ENCODE assay signal across 31 mouse cellular contexts in the genomic region with DNA sequence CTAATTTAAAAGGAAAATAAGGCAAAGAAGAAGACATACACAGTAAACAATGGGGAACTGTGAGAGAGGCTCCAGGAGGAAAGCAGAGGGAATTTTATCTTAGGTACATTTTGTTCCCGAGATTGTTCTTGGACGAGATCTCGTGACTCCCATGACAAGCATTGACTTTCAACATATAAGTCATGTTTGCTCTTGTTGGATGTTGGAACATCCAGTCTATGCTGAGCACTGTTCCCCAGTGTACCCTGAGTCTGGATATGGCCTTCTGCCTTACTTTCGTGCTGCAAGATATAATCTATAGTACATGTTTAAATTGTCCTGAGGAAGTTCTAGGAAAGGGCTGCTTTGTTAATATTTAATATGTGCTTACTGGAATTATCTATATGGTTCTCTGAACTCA. TPM values are rescaled to one million over a fixed set of nuclear protein-coding genes. Genes with fewer than 3 reads are reported as not detected.
DNase-seq lines count a peak whose midpoint lies in the region; ATAC-seq and TF ChIP-seq lines count a peak whose summit lies in the region.
"Had no signal": no experiment of that assay in that cellular context is flagged by ENCODE, and none has a peak within 500 bp of the region (broad histone marks: within the 10 kb centered on the region; RNA-seq: fewer than 3 reads in every experiment).

No protein-coding gene starts in this region.

- intact Hi-C loops in heart, postnatal 10 days (cut with DNase I) = no loop called here

- H3K27ac ChIP-seq in intestine, embryonic 14.5 days (ENCODE audit: low read depth) = peak overlapping the region; percentile 11; the same call in 1 of the 2 replicates
- peak overlapping the region; percentile 87 for H3K27ac ChIP-seq in intestine, postnatal 0 days (ENCODE audit: low read depth, low read length)
- H3K27ac ChIP-seq in limb, embryonic 10.5 days = no peak overlapping the region
- H3K27ac ChIP-seq: gastrocnemius, adult 2 months; heart, adult 2 months; heart, embryonic 10.5 days; heart, embryonic 13.5 days; hindbrain, embryonic 10.5 days; hindbrain, embryonic 13.5 days had no signal

- TF ChIP-seq CTCF in intestine, postnatal 0 days (IDR thresholded peaks at IDR 0.05; ENCODE audit: low read depth) = no peak

- no peaks in the 10 kb centered on the region for H3K4me1 ChIP-seq in intestine, embryonic 14.5 days (replicated peaks; ENCODE audit: control insufficient read depth, insufficient read depth, low read length)
- H3K4me1 ChIP-seq in intestine, postnatal 0 days (replicated peaks; ENCODE audit: control insufficient read depth, insufficient read depth, low read length) = no peaks in the 10 kb centered on the region
- no peaks in the 10 kb centered on the region for H3K4me1 ChIP-seq in limb, embryonic 10.5 days
- H3K4me1 ChIP-seq: heart, embryonic 10.5 days; heart, embryonic 13.5 days; hindbrain, embryonic 10.5 days; hindbrain, embryonic 13.5 days had no signal

- H3K27me3 ChIP-seq in intestine, embryonic 14.5 days (replicated peaks; ENCODE audit: control insufficient read depth, insufficient read depth, low read length) = no peaks in the 10 kb centered on the region
- no peaks in the 10 kb centered on the region for H3K27me3 ChIP-seq in intestine, postnatal 0 days (replicated peaks; ENCODE audit: control insufficient read depth, insufficient read depth, low read length)
- no peaks in the 10 kb centered on the region for H3K27me3 ChIP-seq in limb, embryonic 10.5 days (ENCODE audit: low read depth, poor library complexity, severe bottlenecking)
- H3K27me3 ChIP-seq: heart, embryonic 13.5 days; hindbrain, embryonic 13.5 days had no signal

- no peak overlapping the region for H3K9ac ChIP-seq in intestine, embryonic 14.5 days (ENCODE audit: low read length)
- H3K9ac ChIP-seq in intestine, postnatal 0 days (ENCODE audit: low read depth, low read length) = no peak overlapping the region
- H3K9ac ChIP-seq: forebrain, postnatal 0 days; heart, embryonic 13.5 days; hindbrain, embryonic 13.5 days had no signal

- H3K4me3 ChIP-seq in intestine, embryonic 14.5 days (ENCODE audit: low read depth, low read length) = no peak overlapping the region
- H3K4me3 ChIP-seq in intestine, postnatal 0 days (ENCODE audit: low read depth, low read length) = no peak overlapping the region
- H3K4me3 ChIP-seq in limb, embryonic 10.5 days = no peak overlapping the region
- H3K4me3 ChIP-seq: gastrocnemius, adult 2 months; heart, adult 2 months; heart, embryonic 10.5 days; heart, embryonic 13.5 days; hindbrain, embryonic 10.5 days; hindbrain, embryonic 13.5 days had no signal

- WGBS in intestine, embryonic 14.5 days = 73% methylated on average over 4 of the region's 4 CpGs
- WGBS in intestine, postnatal 0 days = 32% methylated on average over 4 of the region's 4 CpGs
- 91% methylated on average over 4 of the region's 4 CpGs for WGBS in limb, embryonic 10.5 days

- DNase-seq in testis, postnatal 14 days (ENCODE audit: low spot score) = peak; percentile 26
- DNase-seq in testis, postnatal 10 days (ENCODE audit: low spot score) = no peak
- peak; percentile 51 for DNase-seq in intestine, embryonic 14.5 days (ENCODE audit: low spot score)
- DNase-seq in limb, embryonic 10.5 days (ENCODE audit: low spot score) = no peak
- no peak for DNase-seq in heart, postnatal 10 days
- DNase-seq: adrenal gland, adult 2 months; adrenal gland, postnatal 14 days; cerebellum, adult 18-20 months; cerebellum, adult 9-10 months; cerebellum, postnatal 14 days; forebrain, postnatal 0 days; gastrocnemius, adult 2 months; gastrocnemius, postnatal 14 days; heart, adult 2 months; heart, postnatal 36 days had no signal

- no peak for ATAC-seq in intestine, embryonic 14.5 days (replicated peaks; ENCODE audit: low FRiP score, low TSS enrichment, low read depth)
- peak; percentile 96 for ATAC-seq in intestine, postnatal 0 days
- ATAC-seq: CD4-positive, CD25-positive, alpha-beta regulatory T cell, adult 4 months; forebrain, embryonic 14.5 days; forebrain, postnatal 0 days; hindbrain, embryonic 16.5 days had no signal

- H3K4me2 ChIP-seq in intestine, embryonic 14.5 days (ENCODE audit: low read length) = no peak overlapping the region
- H3K4me2 ChIP-seq in intestine, postnatal 0 days (replicated peaks; ENCODE audit: low read depth) = no peak overlapping the region
- H3K4me2 ChIP-seq: heart, embryonic 13.5 days; hindbrain, embryonic 13.5 days had no signal

- no peaks in the 10 kb centered on the region for H3K36me3 ChIP-seq in intestine, embryonic 14.5 days (ENCODE audit: control insufficient read depth, insufficient read depth, low read length)
- H3K36me3 ChIP-seq in intestine, postnatal 0 days (ENCODE audit: control insufficient read depth, insufficient read depth) = no peaks in the 10 kb centered on the region
- H3K36me3 ChIP-seq in limb, embryonic 10.5 days = no peaks in the 10 kb centered on the region
- H3K36me3 ChIP-seq: heart, embryonic 10.5 days; heart, embryonic 13.5 days; hindbrain, embryonic 10.5 days; hindbrain, embryonic 13.5 days had no signal

- 0 out of 2 replicates have a peak, but pooled peaks cover 5% of the 10 kb centered on the region for H3K9me3 ChIP-seq in intestine, embryonic 14.5 days (ENCODE audit: control insufficient read depth, low read length)
- no peaks in the 10 kb centered on the region for H3K9me3 ChIP-seq in intestine, postnatal 0 days (ENCODE audit: control insufficient read depth)
- 0 out of 2 replicates have a peak, but pooled peaks cover 2% of the 10 kb centered on the region for H3K9me3 ChIP-seq in limb, embryonic 10.5 days (replicated peaks)

RNA-seq across cellular contexts. Expression of a gene that starts 15.5 kb away (rescaled TPM):
- polyA plus RNA-seq in intestine, embryonic 14.5 days (2014; fragmentation: Nextera tagmentation; extraction: Ambion mirVana) = not detected in 2 replicates
- polyA plus RNA-seq in intestine, postnatal 0 days (2015; fragmentation: Nextera tagmentation; extraction: Ambion mirVana) = 6.6 and 7.8 TPM in 2 replicates
- polyA plus RNA-seq in limb, embryonic 10.5 days (2016; fragmentation: Nextera tagmentation; extraction: Ambion mirVana) = not detected in 2 replicates
- total RNA-seq in heart, postnatal 10 days (2021) = not detected
- total RNA-seq: heart, adult 2 months; heart, postnatal 36 days; MEL had no signal
- polyA plus RNA-seq: C2C12; CD4-positive, CD25-positive, alpha-beta regulatory T cell, adult 4 months; embryonic facial prominence, embryonic 11.5 days; embryonic facial prominence, embryonic 14.5 days; forebrain, embryonic 11.5 days; forebrain, embryonic 14.5 days; heart, adult 2 months; heart, embryonic 10.5 days; heart, embryonic 13.5 days; hindbrain, embryonic 13.5 days had no signal

RNA-seq across cellular contexts. Expression of a gene that starts 15.9 kb away (rescaled TPM):
- polyA plus RNA-seq in intestine, embryonic 14.5 days (2014; fragmentation: Nextera tagmentation; extraction: Ambion mirVana) = 1.5 and 2.2 TPM in 2 replicates
- 8.4 and 9.7 TPM in 2 replicates for polyA plus RNA-seq in intestine, postnatal 0 days (2015; fragmentation: Nextera tagmentation; extraction: Ambion mirVana)
- polyA plus RNA-seq in limb, embryonic 10.5 days (2016; fragmentation: Nextera tagmentation; extraction: Ambion mirVana) = 0.48 and 0.73 TPM in 2 replicates
- total RNA-seq in heart, postnatal 10 days (2021) = 1 to 10 TPM; 3.3 to 3.8 TPM

RNA-seq across cellular contexts. Expression of a gene that starts 29.6 kb away (rescaled TPM):
- polyA plus RNA-seq in intestine, embryonic 14.5 days (2014; fragmentation: Nextera tagmentation; extraction: Ambion mirVana) = 2.8 and 3.5 TPM in 2 replicates
- polyA plus RNA-seq in intestine, postnatal 0 days (2015; fragmentation: Nextera tagmentation; extraction: Ambion mirVana) = 1.0 and 1.3 TPM in 2 replicates
- 3.7 and 4.9 TPM in 2 replicates for polyA plus RNA-seq in limb, embryonic 10.5 days (2016; fragmentation: Nextera tagmentation; extraction: Ambion mirVana)
- 10 to 100 TPM; 10.3 to 10.6 TPM for total RNA-seq in heart, postnatal 10 days (2021)

RNA-seq across cellular contexts. Expression of a gene that starts 32.6 kb away (rescaled TPM):
- polyA plus RNA-seq in intestine, embryonic 14.5 days (2014; fragmentation: Nextera tagmentation; extraction: Ambion mirVana) = 0.55 and 0.68 TPM in 2 replicates
- 22.5 and 28.2 TPM in 2 replicates for polyA plus RNA-seq in intestine, postnatal 0 days (2015; fragmentation: Nextera tagmentation; extraction: Ambion mirVana)
- 0.26 and 0.28 TPM in 2 replicates for polyA plus RNA-seq in limb, embryonic 10.5 days (2016; fragmentation: Nextera tagmentation; extraction: Ambion mirVana)
- 1 to 10 TPM; 2.6 to 3.7 TPM for total RNA-seq in heart, postnatal 10 days (2021)
- total RNA-seq: gastrocnemius, adult 2 months; gastrocnemius, postnatal 14 days; gastrocnemius, postnatal 4 days; MEL had no signal
- polyA plus RNA-seq: C2C12; CD4-positive, CD25-positive, alpha-beta regulatory T cell, adult 4 months had no signal

RNA-seq across cellular contexts. Expression of a gene that starts 45.8 kb away (rescaled TPM):
- not detected in 2 replicates for polyA plus RNA-seq in intestine, embryonic 14.5 days (2014; fragmentation: Nextera tagmentation; extraction: Ambion mirVana)
- polyA plus RNA-seq in intestine, postnatal 0 days (2015; fragmentation: Nextera tagmentation; extraction: Ambion mirVana) = not detected in 2 replicates
- not detected in 2 replicates for polyA plus RNA-seq in limb, embryonic 10.5 days (2016; fragmentation: Nextera tagmentation; extraction: Ambion mirVana)
- not detected for total RNA-seq in heart, postnatal 10 days (2021)
- total RNA-seq: adrenal gland, adult 2 months; adrenal gland, postnatal 14 days; forebrain, postnatal 0 days; gastrocnemius, adult 2 months; gastrocnemius, postnatal 14 days; gastrocnemius, postnatal 4 days; heart, adult 2 months; MEL had no signal
- polyA plus RNA-seq: adrenal gland, adult 2 months; C2C12; CD4-positive, CD25-positive, alpha-beta regulatory T cell, adult 4 months; embryonic facial prominence, embryonic 11.5 days; embryonic facial prominence, embryonic 14.5 days; forebrain, embryonic 11.5 days; forebrain, embryonic 14.5 days; forebrain, postnatal 0 days; frontal cortex, adult 2 months; heart, adult 2 months; heart, embryonic 10.5 days; heart, embryonic 13.5 days; heart, embryonic 16.5 days; hindbrain, embryonic 10.5 days; hindbrain, embryonic 13.5 days; hindbrain, embryonic 16.5 days had no signal

Comparison
In these comparisons a context has a peak if more than half of its experiments do, and no peak if none do; other contexts are left out.
1. DNase-seq: peak in testis, postnatal 14 days (single experiment) and intestine, embryonic 14.5 days (single experiment); none in testis, postnatal 10 days (single experiment), limb, embryonic 10.5 days (single experiment) and heart, postnatal 10 days (0 of 2).